Mouse (Mus musculus) C2C12 (cell line): ENCODE data around the gene Maneal. TPM values are rescaled to one million over a fixed set of nuclear protein-coding genes. Genes with fewer than 3 reads are reported as not detected.

ENCODE experiments used
- H3K27me3 ChIP-seq: one replicate; pipeline ENCODE4 v1.6.1; 2011; ENCODE audit not compliant: control insufficient read depth, insufficient read depth, insufficient read length
- H3K36me3 ChIP-seq: one replicate; pipeline ENCODE4 v1.6.1; 2011; ENCODE audit not compliant: control insufficient read depth, insufficient read depth
- H3K4me3 ChIP-seq: one replicate; pipeline ENCODE4 v1.5.1; 2011; ENCODE audit warnings: mild to moderate bottlenecking, control low read depth; ENCODE audit not compliant: poor library complexity, insufficient read depth, severe bottlenecking
- H3K79me2 ChIP-seq: one replicate; pipeline ENCODE4 v1.6.1; 2011; ENCODE audit not compliant: control insufficient read depth, insufficient read depth
- H3K79me3 ChIP-seq: one replicate; pipeline ENCODE4 v1.6.1; 2011; ENCODE audit warnings: low read depth, control low read depth
- H3ac ChIP-seq: one replicate; pipeline ENCODE3; 2011; ENCODE audit warnings: low read depth; ENCODE audit not compliant: control insufficient read depth, insufficient read length
- CEBPB ChIP-seq: IDR thresholded peaks from one replicate; pipeline ENCODE4 v1.6.1; 2011; ENCODE audit warnings: low read depth, mild to moderate bottlenecking, control low read depth, moderate library complexity
- CTCF ChIP-seq: IDR thresholded peaks from one replicate; pipeline ENCODE4 v1.5.1; 2011; ENCODE audit not compliant: control insufficient read depth, insufficient read depth, insufficient read length
- FOSL1 ChIP-seq: IDR thresholded peaks from one replicate; pipeline ENCODE4 v1.8.0; 2011; ENCODE audit warnings: mild to moderate bottlenecking, low read length; ENCODE audit not compliant: poor library complexity, insufficient read depth, severe bottlenecking
- MAX ChIP-seq: IDR thresholded peaks from one replicate; pipeline ENCODE4 v1.6.1; 2011; ENCODE audit warnings: mild to moderate bottlenecking, control low read depth
- MYOD1 ChIP-seq: IDR thresholded peaks from one replicate; pipeline ENCODE4 v1.6.1; 2011; ENCODE audit warnings: low read depth; ENCODE audit not compliant: control insufficient read depth, insufficient read length
- MYOG ChIP-seq: IDR thresholded peaks from one replicate; pipeline ENCODE4 v1.6.1; 2011; ENCODE audit not compliant: control insufficient read depth, insufficient read length; ENCODE audit errors: extremely low read depth
- USF1 ChIP-seq: IDR thresholded peaks from one replicate; pipeline ENCODE4 v1.6.1; 2011; ENCODE audit warnings: low read depth, mild to moderate bottlenecking, control low read depth, moderate library complexity
- polyA plus RNA-seq: library from polyadenylated mRNA; unstranded; fragments of >200 nt; fragmentation: generic; extraction: Trizol; gene quantifications from one replicate; pipeline ENCODE4 v1.2.1, GENCODE M21; 2012; ENCODE audit warnings: missing spikeins

Gene Maneal
- polyA plus RNA-seq, 1 experiment, result 0.04 TPM

- no peak overlapping the region for H3K4me3 ChIP-seq
- peaks cover 46% of the 10 kb centered on the region for H3K27me3 ChIP-seq
- H3ac ChIP-seq, result no peak overlapping the region
- no peaks in the 10 kb centered on the region for H3K79me3 ChIP-seq
- H3K36me3 ChIP-seq, result no peaks in the 10 kb centered on the region
- TF ChIP-seq USF1, result no peak
- no peak for TF ChIP-seq MYOG
- H3K79me2 ChIP-seq, result no peaks in the 10 kb centered on the region
These were observed 20.3 kb upstream of the Maneal start for GRCm38 (mm10) chr4:124882151-124882729.

GRCm38 (mm10) chr4:124881341-124881908 lies 19.5 kb upstream of the Maneal start:
- no peak overlapping the region for H3K4me3 ChIP-seq
- no peaks in the 10 kb centered on the region for H3K36me3 ChIP-seq
- H3K79me2 ChIP-seq, result no peaks in the 10 kb centered on the region
- TF ChIP-seq CTCF, result no peak
- TF ChIP-seq USF1, result no peak
- TF ChIP-seq MYOG, result no peak
- no peak for TF ChIP-seq MYOD1
- TF ChIP-seq CEBPB, result no peak
- no peak for TF ChIP-seq MAX
- TF ChIP-seq FOSL1, result no peak
- H3K79me3 ChIP-seq, result no peaks in the 10 kb centered on the region
- H3ac ChIP-seq, result no peak overlapping the region
- H3K27me3 ChIP-seq, result peaks cover 43% of the 10 kb centered on the region

GRCm38 (mm10) chr4:124880599-124880998 lies 18.6 kb upstream of the Maneal start, which contains the start of gene Epha10:
Gene Epha10 (plus strand): TSS chr4:124880899.
- Histone ChIP-seq H3ac (no peak within 1 kb of the TSS), H3K79me3 (no peaks in the 10 kb centered on the region), H3K79me2 (no peaks in the 10 kb centered on the region), H3K36me3 (no peaks in the 10 kb centered on the region), H3K4me3 (no peak within 1 kb of the TSS), H3K27me3 (peaks cover 35% of the 10 kb centered on the region)
- TF ChIP-seq FOSL1, result no peak
- TF ChIP-seq MYOG, result no peak
- TF ChIP-seq MAX, result no peak
- TF ChIP-seq USF1, result no peak
- no peak for TF ChIP-seq CEBPB
- no peak for TF ChIP-seq MYOD1
- no peak for TF ChIP-seq CTCF

- Histone ChIP-seq H3ac (no peak overlapping the region), H3K4me3 (no peak overlapping the region), H3K79me3 (no peaks in the 10 kb centered on the region), H3K79me2 (no peaks in the 10 kb centered on the region), H3K36me3 (no peaks in the 10 kb centered on the region), H3K27me3 (no peaks in the 10 kb centered on the region)
- no peak for TF ChIP-seq MYOD1
- TF ChIP-seq MAX, result no peak
- no peak for TF ChIP-seq CEBPB
- TF ChIP-seq CTCF, result no peak
- no peak for TF ChIP-seq MYOG
- no peak for TF ChIP-seq FOSL1
- no peak for TF ChIP-seq USF1
These were observed 10.7 kb upstream of the Maneal start for GRCm38 (mm10) chr4:124872719-124873118.

- Histone ChIP-seq H3K79me2 (no peaks in the 10 kb centered on the region), H3K4me3 (no peak overlapping the region), H3K27me3 (peaks cover 29% of the 10 kb centered on the region), H3K36me3 (peaks cover 9% of the 10 kb centered on the region), H3K79me3 (no peaks in the 10 kb centered on the region), H3ac (no peak overlapping the region)
- TF ChIP-seq MYOD1 (no peak), MAX (no peak), CEBPB (no peak), USF1 (no peak), CTCF (no peak), FOSL1 (no peak), MYOG (no peak)
These were observed 1.5 kb downstream of the Maneal start for GRCm38 (mm10) chr4:124860446-124860845.

GRCm38 (mm10) chr4:124858370-124858769 lies 3.6 kb downstream of the Maneal start:
- peaks cover 24% of the 10 kb centered on the region for H3K27me3 ChIP-seq
- peaks cover 16% of the 10 kb centered on the region for H3K79me2 ChIP-seq
- H3K79me3 ChIP-seq, result peaks cover 14% of the 10 kb centered on the region
- no peak overlapping the region for H3ac ChIP-seq
- H3K4me3 ChIP-seq, result no peak overlapping the region
- no peak for TF ChIP-seq CTCF
- TF ChIP-seq USF1, result no peak
- TF ChIP-seq MYOG, result no peak
- no peak for TF ChIP-seq MAX
- TF ChIP-seq MYOD1, result no peak
- TF ChIP-seq CEBPB, result no peak
- no peak for TF ChIP-seq FOSL1
- peaks cover 30% of the 10 kb centered on the region for H3K36me3 ChIP-seq
